In genomic region chr6:122939618-122940017, GRCm38 (mm10) we compare ENCODE assay signal across 21 mouse cellular contexts. TPM values are rescaled to one million over a fixed set of nuclear protein-coding genes. Genes with fewer than 3 reads are reported as not detected.
"Had no signal": no experiment of that assay in that cellular context is flagged by ENCODE, and none has a peak within 500 bp of the region (broad histone marks: within the 10 kb centered on the region; RNA-seq: fewer than 3 reads in every experiment).

No protein-coding gene starts in this region.

- H3K9me3 ChIP-seq: limb, embryonic 12.5 days; liver, embryonic 15.5 days; midbrain, embryonic 12.5 days had no signal

- H3K27ac ChIP-seq: kidney, postnatal 0 days; layer of hippocampus, adult 2 months; limb, embryonic 12.5 days; liver, embryonic 15.5 days; midbrain, embryonic 12.5 days had no signal

- H3K9ac ChIP-seq: limb, embryonic 12.5 days; liver, embryonic 15.5 days; midbrain, embryonic 12.5 days had no signal

- H3K4me1 ChIP-seq: limb, embryonic 12.5 days; liver, embryonic 15.5 days; midbrain, embryonic 12.5 days had no signal

- H3K27me3 ChIP-seq: limb, embryonic 12.5 days; liver, embryonic 15.5 days; midbrain, embryonic 12.5 days had no signal

- ATAC-seq: intestine, embryonic 16.5 days; midbrain, embryonic 16.5 days had no signal

- DNase-seq: kidney, adult 8-10 months; kidney, postnatal 4 days; liver; lung, adult 2 months; lung, postnatal 10 days; right cerebral cortex, adult 18-20 months; right cerebral cortex, postnatal 25 days; thymus, postnatal 36 days had no signal

- H3K36me3 ChIP-seq: limb, embryonic 12.5 days; liver, embryonic 15.5 days; midbrain, embryonic 12.5 days had no signal

- H3K4me2 ChIP-seq: limb, embryonic 12.5 days; liver, embryonic 15.5 days; midbrain, embryonic 12.5 days had no signal

- H3K4me3 ChIP-seq: layer of hippocampus, adult 2 months; limb, embryonic 12.5 days; liver, embryonic 15.5 days; midbrain, embryonic 12.5 days had no signal

RNA-seq across cellular contexts. Expression of gene Clec4a3, which starts 12.7 kb away (rescaled TPM):
- total RNA-seq: megakaryocyte-erythroid progenitor cell, adult 5-6 weeks had no signal
- polyA plus RNA-seq: neural tube, embryonic 14.5 days had no signal

RNA-seq across cellular contexts. Expression of gene Clec4a4, which starts 50.5 kb away (rescaled TPM):
- total RNA-seq: layer of hippocampus, adult 2 months; layer of hippocampus, postnatal 10 days; left cerebral cortex, postnatal 36 days; megakaryocyte-erythroid progenitor cell, adult 5-6 weeks had no signal
- polyA plus RNA-seq: intestine, embryonic 16.5 days; kidney, postnatal 0 days; limb, embryonic 12.5 days; liver, embryonic 15.5 days; lung, adult 2 months; midbrain, embryonic 12.5 days; midbrain, embryonic 16.5 days; neural tube, embryonic 14.5 days; small intestine, adult 2 months; stomach, embryonic 16.5 days had no signal
